Mouse (Mus musculus): ENCODE measurements around the gene Ubox5.

GRCm38 (mm10) chr2:130540266-130540665 is 89.6 kb downstream of the Ubox5 start:
- no peak for TF ChIP-seq CTCF (conservative IDR thresholded peaks at IDR 0.05; ENCODE audit: low read length)
- no peak for TF ChIP-seq NANOG (IDR thresholded peaks at IDR 0.05; ENCODE audit: borderline replicate concordance, low read length)
- no peak for TF ChIP-seq POU5F1 (IDR thresholded peaks at IDR 0.05; ENCODE audit: borderline replicate concordance, low read length)

Data from E14TG2a.4 (cell line).